Mouse (Mus musculus): ENCODE results near the gene Ces1d. TPM values are rescaled to one million over a fixed set of nuclear protein-coding genes. Genes with fewer than 3 reads are reported as not detected.
"Not testable (repeated sequence)": the region's sequence is repeated elsewhere in the genome, so short reads cannot be mapped to it uniquely, and the experiment has no call there.

Ces1d gene
- total and polyA plus RNA-seq, 2 experiments from 2014 or later, result 1.5 TPM; not detected in 1

GRCm38 (mm10) chr8:93211091-93211490, 13.5 kb upstream of the Ces1d start:
- Histone ChIP-seq H3K4me2 (ENCODE audit: low read depth, low read length) (no peak overlapping the region), H3K4me3 (ENCODE audit: low read depth, low read length) (no peak overlapping the region), H3K9ac (replicated peaks; ENCODE audit: low read depth, low read length) (no peak overlapping the region), H3K27ac (ENCODE audit: low read depth) (no peak overlapping the region), H3K36me3 (replicated peaks; ENCODE audit: control insufficient read depth, insufficient read depth, low read length) (no peaks in the 10 kb centered on the region), H3K4me1 (ENCODE audit: control insufficient read depth, insufficient read depth) (0 out of 2 replicates have a peak, but pooled peaks cover 5% of the 10 kb centered on the region), H3K27me3 (ENCODE audit: control insufficient read depth, insufficient read depth, low read length) (no peaks in the 10 kb centered on the region), H3K9me3 (replicated peaks; ENCODE audit: control insufficient read depth, low read length) (no peaks in the 10 kb centered on the region)
- DNase-seq (ENCODE audit: low spot score) (no peak), ATAC-seq (ENCODE audit: insufficient read depth, low read depth) (no peak)
- TF ChIP-seq EP300 (IDR thresholded peaks at IDR 0.05; ENCODE audit: low read depth) (no peak), CTCF (IDR thresholded peaks at IDR 0.05; ENCODE audit: low read depth) (no peak)

DNA sequence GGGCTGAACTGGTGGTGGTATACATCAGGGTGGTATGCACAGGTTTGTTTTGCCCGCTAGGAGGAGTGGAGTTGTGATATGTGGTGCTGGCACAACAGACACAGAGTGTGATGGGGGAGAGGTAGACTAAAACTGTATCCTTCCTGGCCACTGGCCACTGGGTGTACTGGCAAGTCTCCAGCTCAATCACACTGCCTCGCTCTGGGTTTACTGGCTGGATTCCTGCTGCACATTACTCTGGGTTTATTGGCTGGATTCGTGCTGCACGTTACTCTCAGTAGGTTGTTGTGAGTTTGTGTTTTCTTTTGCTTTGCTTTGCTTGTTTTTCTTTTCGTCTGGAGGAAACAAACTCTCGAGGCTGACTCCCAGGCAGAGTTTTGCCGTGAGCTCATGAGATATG, 1.5 kb upstream of the Ces1d start:
- not testable (repeated sequence) for H3K27me3 ChIP-seq (ENCODE audit: control insufficient read depth, insufficient read depth, low read length); H3K9ac ChIP-seq (replicated peaks; ENCODE audit: low read depth, low read length); H3K4me1 ChIP-seq (ENCODE audit: control insufficient read depth, insufficient read depth); H3K4me3 ChIP-seq (ENCODE audit: low read depth, low read length); DNase-seq (ENCODE audit: low spot score); H3K9me3 ChIP-seq (replicated peaks; ENCODE audit: control insufficient read depth, low read length); H3K36me3 ChIP-seq (replicated peaks; ENCODE audit: control insufficient read depth, insufficient read depth, low read length)
- Histone ChIP-seq H3K27ac (ENCODE audit: low read depth) (peak overlapping the region; percentile 56), H3K4me2 (ENCODE audit: low read depth, low read length) (0 out of 2 replicates have a peak overlapping the region, but pooled peaks have one; percentile 1)
- TF ChIP-seq CTCF (IDR thresholded peaks at IDR 0.05; ENCODE audit: low read depth), result peak; percentile 49
- ATAC-seq (ENCODE audit: insufficient read depth, low read depth), result peak; percentile 89
- 22% methylated on average over 7 of the region's 7 CpGs for WGBS

GRCm38 (mm10) chr8:93196436-93196835, 1.2 kb downstream of the Ces1d start:
- Histone ChIP-seq H3K4me2 (ENCODE audit: low read depth, low read length) (no peak overlapping the region), H3K9me3 (replicated peaks; ENCODE audit: control insufficient read depth, low read length) (no peaks in the 10 kb centered on the region), H3K4me3 (ENCODE audit: low read depth, low read length) (no peak overlapping the region), H3K4me1 (ENCODE audit: control insufficient read depth, insufficient read depth) (0 out of 2 replicates have a peak, but pooled peaks cover 3% of the 10 kb centered on the region), H3K27ac (ENCODE audit: low read depth) (no peak overlapping the region), H3K27me3 (ENCODE audit: control insufficient read depth, insufficient read depth, low read length) (no peaks in the 10 kb centered on the region), H3K9ac (replicated peaks; ENCODE audit: low read depth, low read length) (no peak overlapping the region), H3K36me3 (replicated peaks; ENCODE audit: control insufficient read depth, insufficient read depth, low read length) (no peaks in the 10 kb centered on the region)
- ATAC-seq (ENCODE audit: insufficient read depth, low read depth) (no peak), DNase-seq (ENCODE audit: low spot score) (no peak)
- TF ChIP-seq EP300 (IDR thresholded peaks at IDR 0.05; ENCODE audit: low read depth) (no peak), CTCF (IDR thresholded peaks at IDR 0.05; ENCODE audit: low read depth) (no peak)
- WGBS, result 84% methylated on average over 5 of the region's 5 CpGs

- DNase-seq (ENCODE audit: low spot score) (peak; percentile 10), ATAC-seq (ENCODE audit: insufficient read depth, low read depth) (0 out of 2 replicates have a peak, but pooled peaks have one; percentile 20)
- Histone ChIP-seq H3K9ac (replicated peaks; ENCODE audit: low read depth, low read length) (no peak overlapping the region), H3K4me2 (ENCODE audit: low read depth, low read length) (no peak overlapping the region), H3K4me3 (ENCODE audit: low read depth, low read length) (no peak overlapping the region), H3K27ac (ENCODE audit: low read depth) (no peak overlapping the region), H3K9me3 (replicated peaks; ENCODE audit: control insufficient read depth, low read length) (no peaks in the 10 kb centered on the region), H3K36me3 (replicated peaks; ENCODE audit: control insufficient read depth, insufficient read depth, low read length) (no peaks in the 10 kb centered on the region), H3K4me1 (ENCODE audit: control insufficient read depth, insufficient read depth) (no peaks in the 10 kb centered on the region), H3K27me3 (ENCODE audit: control insufficient read depth, insufficient read depth, low read length) (no peaks in the 10 kb centered on the region)
- WGBS, result 59% methylated on average over 4 of the region's 4 CpGs
- no peak for TF ChIP-seq CTCF (IDR thresholded peaks at IDR 0.05; ENCODE audit: low read depth)
- no peak for TF ChIP-seq EP300 (IDR thresholded peaks at IDR 0.05; ENCODE audit: low read depth)
Measured at GRCm38 (mm10) chr8:93180581-93181129, 17.0 kb downstream of the Ces1d start.

DNA sequence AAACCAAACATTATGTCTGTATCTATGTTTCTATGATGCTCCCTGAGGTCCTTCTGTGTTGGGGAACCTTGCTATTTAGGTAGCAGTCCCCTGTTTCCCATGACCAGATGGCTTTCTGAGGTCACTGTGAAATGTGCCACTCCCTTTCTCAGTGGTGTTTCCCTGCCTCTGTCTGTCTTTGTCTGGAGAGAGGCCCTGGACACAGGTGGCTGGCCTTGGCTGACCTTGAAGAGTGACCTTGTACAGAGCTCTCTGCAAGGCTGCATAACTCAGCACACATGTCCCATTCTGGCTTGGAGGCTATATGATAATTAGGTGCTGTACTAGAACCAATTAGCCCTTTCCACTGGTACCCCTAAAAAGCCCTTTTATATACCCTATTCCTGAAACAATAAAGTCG, 21.0 kb downstream of the Ces1d start:
- Histone ChIP-seq H3K27me3 (ENCODE audit: control insufficient read depth, insufficient read depth, low read length) (no peaks in the 10 kb centered on the region), H3K4me2 (ENCODE audit: low read depth, low read length) (no peak overlapping the region), H3K4me3 (ENCODE audit: low read depth, low read length) (no peak overlapping the region), H3K9ac (replicated peaks; ENCODE audit: low read depth, low read length) (no peak overlapping the region), H3K27ac (ENCODE audit: low read depth) (no peak overlapping the region), H3K36me3 (replicated peaks; ENCODE audit: control insufficient read depth, insufficient read depth, low read length) (no peaks in the 10 kb centered on the region), H3K4me1 (ENCODE audit: control insufficient read depth, insufficient read depth) (peaks cover 10% of the 10 kb centered on the region), H3K9me3 (replicated peaks; ENCODE audit: control insufficient read depth, low read length) (no peaks in the 10 kb centered on the region)
- ATAC-seq (ENCODE audit: insufficient read depth, low read depth) (no peak), DNase-seq (ENCODE audit: low spot score) (no peak)
- TF ChIP-seq CTCF (IDR thresholded peaks at IDR 0.05; ENCODE audit: low read depth) (no peak), EP300 (IDR thresholded peaks at IDR 0.05; ENCODE audit: low read depth) (no peak)
- WGBS, result 52% methylated on average over 1 of the region's 1 CpGs

GRCm38 (mm10) chr8:93174554-93174953, 23.1 kb downstream of the Ces1d start:
- no peak for TF ChIP-seq EP300 (IDR thresholded peaks at IDR 0.05; ENCODE audit: low read depth)
- TF ChIP-seq CTCF (IDR thresholded peaks at IDR 0.05; ENCODE audit: low read depth), result no peak
- Histone ChIP-seq H3K4me1 (ENCODE audit: control insufficient read depth, insufficient read depth) (peaks cover 10% of the 10 kb centered on the region), H3K9ac (replicated peaks; ENCODE audit: low read depth, low read length) (no peak overlapping the region), H3K27ac (ENCODE audit: low read depth) (no peak overlapping the region), H3K27me3 (ENCODE audit: control insufficient read depth, insufficient read depth, low read length) (no peaks in the 10 kb centered on the region), H3K9me3 (replicated peaks; ENCODE audit: control insufficient read depth, low read length) (no peaks in the 10 kb centered on the region), H3K36me3 (replicated peaks; ENCODE audit: control insufficient read depth, insufficient read depth, low read length) (no peaks in the 10 kb centered on the region), H3K4me2 (ENCODE audit: low read depth, low read length) (no peak overlapping the region), H3K4me3 (ENCODE audit: low read depth, low read length) (no peak overlapping the region)
- WGBS, result 52% methylated on average over 2 of the region's 2 CpGs
- ATAC-seq (ENCODE audit: insufficient read depth, low read depth) (no peak), DNase-seq (ENCODE audit: low spot score) (no peak)
